Mouse (Mus musculus): ENCODE results near the gene Chst11.

- TF ChIP-seq CTCF (IDR thresholded peaks at IDR 0.05; ENCODE audit: insufficient read depth, low read length) (no peak), POLR2A (IDR thresholded peaks at IDR 0.05; ENCODE audit: borderline replicate concordance, extremely low read depth, low read depth, low read length) (no peak)
Observed at GRCm38 (mm10) chr10:83210968-83211583, 225.8 kb downstream of the Chst11 start.
